Mouse (Mus musculus): ENCODE results near the gene Cenpl. TPM values are rescaled to one million over a fixed set of nuclear protein-coding genes. Genes with fewer than 3 reads are reported as not detected.

Gene Cenpl
- total and polyA plus RNA-seq, 3 experiments = 4.5 to 20.6 (median 9.0) TPM

DNA sequence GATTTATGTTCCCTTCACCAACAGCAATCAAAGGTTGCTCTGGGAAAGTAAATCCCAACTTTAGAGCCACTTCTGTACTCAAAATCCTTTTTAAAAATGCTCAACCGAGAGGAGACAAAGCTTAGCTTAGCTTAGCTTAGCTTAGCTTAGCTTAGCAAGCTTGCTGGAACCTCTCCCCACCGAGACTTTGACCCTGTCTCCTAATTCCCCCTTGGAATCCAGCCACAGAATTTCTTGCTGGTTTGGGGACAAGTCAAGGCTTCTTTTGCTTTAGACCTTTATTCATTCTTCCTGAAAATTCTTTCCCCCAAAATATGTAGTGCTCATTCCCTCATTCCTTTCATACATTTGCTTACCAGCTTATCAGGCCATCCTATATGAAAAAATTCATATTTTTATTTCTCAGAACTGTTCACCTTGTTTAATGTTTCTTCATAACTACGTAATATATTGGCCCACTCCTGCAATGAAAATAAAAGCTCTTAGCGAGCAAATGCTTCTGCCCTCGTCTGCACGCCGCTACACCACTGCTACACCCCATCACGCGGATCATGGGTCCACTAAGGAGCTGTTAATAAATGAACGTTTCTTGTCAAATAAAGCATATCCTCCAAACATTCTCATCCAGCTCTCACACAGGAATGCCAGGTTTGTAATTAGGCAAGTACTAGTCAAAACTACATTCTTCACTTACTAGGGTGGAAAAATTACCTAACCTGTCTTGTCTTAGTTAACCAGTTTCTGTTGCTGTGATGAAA, 52.3 kb downstream of the Cenpl start:
- H3K27me3 ChIP-seq (ENCODE audit: insufficient read depth, low read length) = no peaks in the 10 kb centered on the region
- no peak overlapping the region for H3K4me3 ChIP-seq (ENCODE audit: low read depth, low read length)
- ATAC-seq (ENCODE audit: extremely low read depth, insufficient number of reproducible peaks, low FRiP score, poor library complexity, severe bottlenecking) (no peak), DNase-seq (ENCODE audit: low spot score) (no peak)
- no peak for TF ChIP-seq TAL1 (conservative IDR thresholded peaks at IDR 0.05; ENCODE audit: low read depth, low read length)
- TF ChIP-seq POLR2AphosphoS5 (IDR thresholded peaks at IDR 0.05; ENCODE audit: insufficient replicate concordance, low read depth, low read length) = no peak
- TF ChIP-seq GATA2 (IDR thresholded peaks at IDR 0.05; ENCODE audit: borderline replicate concordance, low read depth, low read length) = no peak
- no peak for TF ChIP-seq CTCF (IDR thresholded peaks at IDR 0.05; ENCODE audit: low read depth, low read length)
- TF ChIP-seq GATA1 (IDR thresholded peaks at IDR 0.05; ENCODE audit: borderline replicate concordance, low read length) = no peak
- H3K4me1 ChIP-seq (ENCODE audit: insufficient read depth, low read depth, low read length) = peaks cover 6% of the 10 kb centered on the region; the same call in 1 of the 2 replicates
- peaks cover 39% of the 10 kb centered on the region for H3K36me3 ChIP-seq (replicated peaks)
- no peaks in the 10 kb centered on the region for H3K9me3 ChIP-seq (replicated peaks)

GRCm38 (mm10) chr1:161126461-161126860, 55.9 kb downstream of the Cenpl start:
- Histone ChIP-seq H3K4me3 (ENCODE audit: low read depth, low read length) (no peak overlapping the region), H3K27me3 (ENCODE audit: insufficient read depth, low read length) (no peaks in the 10 kb centered on the region), H3K4me1 (ENCODE audit: insufficient read depth, low read depth, low read length) (peaks cover 15% of the 10 kb centered on the region), H3K36me3 (replicated peaks) (peaks cover 42% of the 10 kb centered on the region), H3K9me3 (replicated peaks) (no peaks in the 10 kb centered on the region)
- no peak for ATAC-seq (ENCODE audit: extremely low read depth, insufficient number of reproducible peaks, low FRiP score, poor library complexity, severe bottlenecking)
- no peak for DNase-seq (ENCODE audit: low spot score)
- TF ChIP-seq POLR2AphosphoS5 (IDR thresholded peaks at IDR 0.05; ENCODE audit: insufficient replicate concordance, low read depth, low read length) (no peak), CTCF (IDR thresholded peaks at IDR 0.05; ENCODE audit: low read depth, low read length) (no peak), GATA1 (IDR thresholded peaks at IDR 0.05; ENCODE audit: borderline replicate concordance, low read length) (no peak), GATA2 (IDR thresholded peaks at IDR 0.05; ENCODE audit: borderline replicate concordance, low read depth, low read length) (no peak), TAL1 (conservative IDR thresholded peaks at IDR 0.05; ENCODE audit: low read depth, low read length) (no peak)

GRCm38 (mm10) chr1:161130726-161131664, 60.5 kb downstream of the Cenpl start, which contains the start of gene Klhl20:
Gene Klhl20 (minus strand): TSS chr1:161131511.
- Histone ChIP-seq H3K27me3 (ENCODE audit: insufficient read depth, low read length) (no peaks in the 10 kb centered on the region; the same call in 1 of the 2 replicates), H3K9me3 (replicated peaks) (no peaks in the 10 kb centered on the region), H3K36me3 (replicated peaks) (peaks cover 22% of the 10 kb centered on the region), H3K4me1 (ENCODE audit: insufficient read depth, low read depth, low read length) (peaks cover 18% of the 10 kb centered on the region), H3K4me3 (ENCODE audit: low read depth, low read length) (peak within 1 kb of the TSS; percentile 91)
- peak; percentile 95 for ATAC-seq (ENCODE audit: extremely low read depth, insufficient number of reproducible peaks, low FRiP score, poor library complexity, severe bottlenecking)
- peak; percentile 68 for DNase-seq (ENCODE audit: low spot score)
- TF ChIP-seq CTCF (IDR thresholded peaks at IDR 0.05; ENCODE audit: low read depth, low read length) (no peak), GATA2 (IDR thresholded peaks at IDR 0.05; ENCODE audit: borderline replicate concordance, low read depth, low read length) (no peak), POLR2AphosphoS5 (IDR thresholded peaks at IDR 0.05; ENCODE audit: insufficient replicate concordance, low read depth, low read length) (no peak), GATA1 (IDR thresholded peaks at IDR 0.05; ENCODE audit: borderline replicate concordance, low read length) (no peak), TAL1 (conservative IDR thresholded peaks at IDR 0.05; ENCODE audit: low read depth, low read length) (no peak)

Other genes starting within 250 kb of the Cenpl start
- 46.5 and 53.6 TPM in 2 replicates for gene Rc3h1, start 164.3 kb upstream of the Cenpl start, total RNA-seq (2014; fragmentation: Nextera tagmentation)
- gene Rc3h1, start 164.3 kb upstream of the Cenpl start, total RNA-seq (2017) = 19.5 and 27.0 TPM in 2 replicates
- gene Rc3h1, start 164.3 kb upstream of the Cenpl start, polyA plus RNA-seq (2012) = 0.90 and 1.3 TPM in 2 replicates
- gene Serpinc1, start 92.1 kb upstream of the Cenpl start, total RNA-seq (2014; fragmentation: Nextera tagmentation) = 1.3 and 1.8 TPM in 2 replicates
- 0.81 and 1.2 TPM in 2 replicates for gene Serpinc1, start 92.1 kb upstream of the Cenpl start, total RNA-seq (2017)
- 0.13 and 0.17 TPM in 2 replicates for gene Serpinc1, start 92.1 kb upstream of the Cenpl start, polyA plus RNA-seq (2012)
- 11.1 and 11.6 TPM in 2 replicates for gene Zbtb37, start 35.9 kb upstream of the Cenpl start, total RNA-seq (2014; fragmentation: Nextera tagmentation)
- gene Zbtb37, start 35.9 kb upstream of the Cenpl start, total RNA-seq (2017) = 5.8 and 8.5 TPM in 2 replicates
- 0.08 and 0.21 TPM in 2 replicates for gene Zbtb37, start 35.9 kb upstream of the Cenpl start, polyA plus RNA-seq (2012)
- 35.2 and 41.1 TPM in 2 replicates for gene Dars2, start 55 bp upstream of the Cenpl start, total RNA-seq (2014; fragmentation: Nextera tagmentation)
- 36.2 and 39.1 TPM in 2 replicates for gene Dars2, start 55 bp upstream of the Cenpl start, total RNA-seq (2017)
- 3.8 and 4.3 TPM in 2 replicates for gene Dars2, start 55 bp upstream of the Cenpl start, polyA plus RNA-seq (2012)
- gene Klhl20, start 60.8 kb downstream of the Cenpl start, total RNA-seq (2014; fragmentation: Nextera tagmentation) = 52.5 and 56.2 TPM in 2 replicates
- 23.7 and 27.3 TPM in 2 replicates for gene Klhl20, start 60.8 kb downstream of the Cenpl start, total RNA-seq (2017)
- gene Klhl20, start 60.8 kb downstream of the Cenpl start, polyA plus RNA-seq (2012) = 1.6 and 2.9 TPM in 2 replicates
- not detected in 2 replicates for gene Ankrd45, start 72.0 kb downstream of the Cenpl start, total RNA-seq (2014; fragmentation: Nextera tagmentation)
- gene Ankrd45, start 72.0 kb downstream of the Cenpl start, total RNA-seq (2017) = 0.06 and 0.11 TPM in 2 replicates
- not detected in 2 replicates for gene Ankrd45, start 72.0 kb downstream of the Cenpl start, polyA plus RNA-seq (2012)
- not detected in 2 replicates for gene Tex50, start 88.6 kb downstream of the Cenpl start, total RNA-seq (2014; fragmentation: Nextera tagmentation)
- gene Tex50, start 88.6 kb downstream of the Cenpl start, total RNA-seq (2017) = 0.23 TPM in 1 of 2 replicates, not detected in the other
- gene Tex50, start 88.6 kb downstream of the Cenpl start, polyA plus RNA-seq (2012) = not detected in 2 replicates
- gene Prdx6, start 180.5 kb downstream of the Cenpl start, total RNA-seq (2014; fragmentation: Nextera tagmentation) = 255 and 275 TPM in 2 replicates
- 560 and 599 TPM in 2 replicates for gene Prdx6, start 180.5 kb downstream of the Cenpl start, total RNA-seq (2017)
- 37.6 and 51.6 TPM in 2 replicates for gene Prdx6, start 180.5 kb downstream of the Cenpl start, polyA plus RNA-seq (2012)